8 mouse cellular contexts compared by ENCODE assay signal in genomic region chr15:88733834-88734571, GRCm38 (mm10). TPM values are rescaled to one million over a fixed set of nuclear protein-coding genes. Genes with fewer than 3 reads are reported as not detected.
DNase-seq lines count a peak whose midpoint lies in the region; ATAC-seq and TF ChIP-seq lines count a peak whose summit lies in the region.

Brd1 (minus strand) TSS chr15:88734233.

- peak; percentile 90 for DNase-seq in forebrain, embryonic 14.5 days (ENCODE audit: low spot score)
- DNase-seq in heart, postnatal 10 days, result peak; percentile 87 to 88
- DNase-seq in large intestine, adult 2 months (ENCODE audit: low read depth, low spot score), result no peak
- peak; percentile 82 to 86 for DNase-seq in lung, adult 18-20 months
- DNase-seq in testis, postnatal 14 days (ENCODE audit: low spot score), result peak; percentile 74

- no peaks in the 10 kb centered on the region for H3K9me3 ChIP-seq in E14TG2a.4 (ENCODE audit: low read length)
- no peaks in the 10 kb centered on the region for H3K9me3 ChIP-seq in forebrain, embryonic 14.5 days (replicated peaks; ENCODE audit: control insufficient read depth, low read length)
- H3K9me3 ChIP-seq in neural tube, embryonic 15.5 days (replicated peaks), result no peaks in the 10 kb centered on the region

- H3K9ac ChIP-seq in forebrain, embryonic 14.5 days (ENCODE audit: low read length), result peak within 1 kb of the TSS; percentile 98
- H3K9ac ChIP-seq in neural tube, embryonic 15.5 days (replicated peaks), result peak within 1 kb of the TSS; percentile 68

- peak; percentile 86 for ATAC-seq in cerebellum, adult (ENCODE audit: insufficient number of reproducible peaks, low FRiP score, low TSS enrichment)
- ATAC-seq in forebrain, embryonic 14.5 days, result peak; percentile 90
- ATAC-seq in neural tube, embryonic 15.5 days (ENCODE audit: low FRiP score), result peak; percentile 86

- H3K4me2 ChIP-seq in forebrain, embryonic 14.5 days (ENCODE audit: low read length), result peak within 1 kb of the TSS; percentile 78
- H3K4me2 ChIP-seq in neural tube, embryonic 15.5 days, result peak within 1 kb of the TSS; percentile 78

- peaks cover 33% of the 10 kb centered on the region for H3K36me3 ChIP-seq in E14TG2a.4 (ENCODE audit: insufficient read depth, low read length)
- H3K36me3 ChIP-seq in forebrain, embryonic 14.5 days (ENCODE audit: control insufficient read depth, insufficient read depth, low read length), result peaks cover 20% of the 10 kb centered on the region
- H3K36me3 ChIP-seq in neural tube, embryonic 15.5 days, result peaks cover 14% of the 10 kb centered on the region

- peaks cover 65% of the 10 kb centered on the region for H3K4me1 ChIP-seq in E14TG2a.4 (replicated peaks; ENCODE audit: low read depth, low read length)
- H3K4me1 ChIP-seq in forebrain, embryonic 14.5 days (ENCODE audit: control insufficient read depth, insufficient read depth, low read length), result peaks cover 20% of the 10 kb centered on the region
- peaks cover 35% of the 10 kb centered on the region for H3K4me1 ChIP-seq in neural tube, embryonic 15.5 days

- H3K27ac ChIP-seq in forebrain, embryonic 14.5 days (ENCODE audit: low read depth, low read length), result peak within 1 kb of the TSS; percentile 91
- peak within 1 kb of the TSS; percentile 81 for H3K27ac ChIP-seq in neural tube, embryonic 15.5 days (replicated peaks)

- H3K27me3 ChIP-seq in E14TG2a.4 (ENCODE audit: insufficient read depth, low read length), result 0 out of 2 replicates have a peak, but pooled peaks cover 4% of the 10 kb centered on the region
- no peaks in the 10 kb centered on the region for H3K27me3 ChIP-seq in forebrain, embryonic 14.5 days (replicated peaks; ENCODE audit: control insufficient read depth, insufficient read depth, low read length)
- H3K27me3 ChIP-seq in neural tube, embryonic 15.5 days (replicated peaks), result no peaks in the 10 kb centered on the region

- intact Hi-C loops in heart, postnatal 10 days (cut with DNase I), result loop anchor here (2.0 kb wide), 1 partner anchor 15 kb away; no protein-coding TSS in a partner anchor

- TF ChIP-seq CTCF in E14TG2a.4 (conservative IDR thresholded peaks at IDR 0.05; ENCODE audit: low read length), result no peak

- 0% methylated on average over 60 of the region's 103 CpGs for WGBS in forebrain, embryonic 14.5 days
- WGBS in large intestine, adult 2 months, result 11% methylated on average over 103 of the region's 103 CpGs
- WGBS in neural tube, embryonic 15.5 days, result under 1% methylated on average over 96 of the region's 103 CpGs

- H3K4me3 ChIP-seq in E14TG2a.4 (replicated peaks; ENCODE audit: low read length), result peak within 1 kb of the TSS; percentile 87
- peak within 1 kb of the TSS; percentile 100 for H3K4me3 ChIP-seq in forebrain, embryonic 14.5 days (ENCODE audit: low read depth, low read length)
- peak within 1 kb of the TSS; percentile 64 for H3K4me3 ChIP-seq in neural tube, embryonic 15.5 days (replicated peaks)

RNA-seq across cellular contexts. Expression of gene Brd1, which starts in this region (rescaled TPM):
- 27.0 and 27.9 TPM in 2 replicates for polyA plus RNA-seq in forebrain, embryonic 14.5 days (2014; fragmentation: Nextera tagmentation; extraction: Ambion mirVana)
- 10 to 100 TPM; 38.6 to 39.6 TPM for total RNA-seq in heart, postnatal 10 days (2021)
- 11.7 and 18.2 TPM in 2 replicates for polyA plus RNA-seq in large intestine, adult 2 months (2012; rRNA removed)
- 14.2 and 15.1 TPM in 2 replicates for polyA plus RNA-seq in neural tube, embryonic 15.5 days (2015; fragmentation: Nextera tagmentation; extraction: Ambion mirVana)
